Comparison of ENCODE assay signal across 9 mouse cellular contexts in the genomic region with DNA sequence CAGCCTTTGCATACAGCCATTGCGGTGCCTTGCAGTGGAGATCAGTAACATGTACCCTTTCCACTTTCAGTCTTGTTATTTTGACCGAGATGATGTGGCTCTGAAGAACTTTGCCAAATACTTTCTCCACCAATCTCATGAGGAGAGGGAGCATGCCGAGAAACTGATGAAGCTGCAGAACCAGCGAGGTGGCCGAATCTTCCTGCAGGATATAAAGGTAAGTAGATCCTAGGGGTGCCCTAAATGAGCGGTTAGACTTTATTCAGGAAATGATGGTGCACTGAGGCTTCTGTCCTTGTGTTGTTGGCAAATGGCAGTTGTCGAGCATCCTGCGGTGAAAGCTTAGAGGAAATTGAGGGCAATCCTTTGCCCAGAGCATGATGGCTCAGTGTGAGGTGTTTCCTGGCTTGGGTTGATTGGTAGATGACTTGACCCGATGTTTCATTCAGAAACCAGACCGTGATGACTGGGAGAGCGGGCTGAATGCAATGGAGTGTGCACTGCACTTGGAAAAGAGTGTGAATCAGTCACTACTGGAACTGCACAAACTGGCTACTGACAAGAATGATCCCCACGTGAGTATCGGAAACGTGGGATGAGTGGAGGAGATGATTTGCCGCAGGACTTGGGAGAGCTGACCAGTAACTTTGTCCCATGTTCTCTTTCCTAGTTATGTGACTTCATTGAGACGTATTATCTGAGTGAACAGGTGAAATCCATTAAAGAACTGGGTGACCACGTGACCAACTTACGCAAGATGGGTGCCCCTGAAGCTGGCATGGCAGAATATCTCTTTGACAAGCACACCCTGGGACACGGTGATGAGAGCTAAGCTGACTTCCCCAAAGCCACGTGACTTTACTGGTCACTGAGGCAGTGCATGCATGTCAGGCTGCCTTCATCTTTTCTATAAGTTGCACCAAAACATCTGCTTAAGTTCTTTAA. TPM values are rescaled to one million over a fixed set of nuclear protein-coding genes. Genes with fewer than 3 reads are reported as not detected.
DNase-seq lines count a peak whose midpoint lies in the region; ATAC-seq and TF ChIP-seq lines count a peak whose summit lies in the region.
"Had no signal": no experiment of that assay in that cellular context is flagged by ENCODE, and none has a peak within 500 bp of the region (broad histone marks: within the 10 kb centered on the region; RNA-seq: fewer than 3 reads in every experiment).

No protein-coding gene starts in this region.

- no peaks in the 10 kb centered on the region for H3K27me3 ChIP-seq in kidney, embryonic 15.5 days
- no peaks in the 10 kb centered on the region for H3K27me3 ChIP-seq in hindbrain, embryonic 14.5 days (ENCODE audit: control insufficient read depth, insufficient read depth, low read length)
- H3K27me3 ChIP-seq in midbrain, embryonic 16.5 days (ENCODE audit: control insufficient read depth, insufficient read depth, low read depth, low read length), result no peaks in the 10 kb centered on the region

- TF ChIP-seq CTCF in bone marrow macrophage, adult 2 months (IDR thresholded peaks at IDR 0.05; ENCODE audit: low read depth, low read length), result no peak

- H3K9me3 ChIP-seq in kidney, embryonic 15.5 days (replicated peaks), result no peaks in the 10 kb centered on the region
- H3K9me3 ChIP-seq in hindbrain, embryonic 14.5 days (ENCODE audit: control insufficient read depth, low read length), result no peaks in the 10 kb centered on the region
- H3K9me3 ChIP-seq in midbrain, embryonic 16.5 days (replicated peaks; ENCODE audit: control insufficient read depth, low read length, poor library complexity, severe bottlenecking), result no peaks in the 10 kb centered on the region

- ATAC-seq in kidney, embryonic 15.5 days (replicated peaks; ENCODE audit: low FRiP score), result no peak
- no peak for ATAC-seq in hindbrain, embryonic 14.5 days (ENCODE audit: low FRiP score)
- no peak for ATAC-seq in midbrain, embryonic 16.5 days

- DNase-seq in kidney, postnatal 10 days, result no peak
- no peak for DNase-seq in hindbrain, embryonic 14.5 days (ENCODE audit: low spot score)
- no peak for DNase-seq in right cerebral cortex, postnatal 36 days (ENCODE audit: low spot score in 2 of 2)
- no peak for DNase-seq in layer of hippocampus, adult 9-10 months (ENCODE audit: low spot score)
- DNase-seq in frontal cortex, postnatal 10 days (ENCODE audit: low spot score in 2 of 2), result no peak
- DNase-seq: adrenal gland, adult 2 months had no signal

- TF ChIP-seq POLR2A in bone marrow macrophage, adult 2 months (IDR thresholded peaks at IDR 0.05; ENCODE audit: borderline replicate concordance, low read depth, low read length), result no peak

- peaks cover 24% of the 10 kb centered on the region for H3K36me3 ChIP-seq in kidney, embryonic 15.5 days
- H3K36me3 ChIP-seq in hindbrain, embryonic 14.5 days (replicated peaks; ENCODE audit: control insufficient read depth, insufficient read depth), result peaks cover 27% of the 10 kb centered on the region
- H3K36me3 ChIP-seq in midbrain, embryonic 16.5 days (ENCODE audit: control insufficient read depth, insufficient read depth, low read length), result peaks cover 11% of the 10 kb centered on the region

- H3K9ac ChIP-seq in kidney, embryonic 15.5 days, result 0 out of 2 replicates have a peak overlapping the region, but pooled peaks have one; percentile 89
- H3K9ac ChIP-seq in hindbrain, embryonic 14.5 days, result no peak overlapping the region; the same call in 1 of the 2 replicates
- peak overlapping the region; percentile 88 for H3K9ac ChIP-seq in midbrain, embryonic 16.5 days (ENCODE audit: low read depth, low read length)

- H3K27ac ChIP-seq in kidney, embryonic 15.5 days, result no peak overlapping the region
- H3K27ac ChIP-seq in bone marrow macrophage, adult 2 months (ENCODE audit: insufficient read depth, low read depth, low read length), result peak overlapping the region; percentile 92
- H3K27ac ChIP-seq in hindbrain, embryonic 14.5 days, result no peak overlapping the region
- no peak overlapping the region for H3K27ac ChIP-seq in midbrain, embryonic 16.5 days (ENCODE audit: low read length)

- H3K4me2 ChIP-seq in kidney, embryonic 15.5 days, result peak overlapping the region; percentile 65
- H3K4me2 ChIP-seq in hindbrain, embryonic 14.5 days (replicated peaks), result peak overlapping the region; percentile 91
- H3K4me2 ChIP-seq in midbrain, embryonic 16.5 days (ENCODE audit: low read length), result peak overlapping the region; percentile 92

- 88% methylated on average over 20 of the region's 20 CpGs for WGBS in kidney, embryonic 15.5 days
- WGBS in hindbrain, embryonic 14.5 days, result 95% methylated on average over 20 of the region's 20 CpGs
- WGBS in midbrain, embryonic 16.5 days, result 94% methylated on average over 20 of the region's 20 CpGs

- H3K4me1 ChIP-seq in kidney, embryonic 15.5 days, result peaks cover 25% of the 10 kb centered on the region
- peaks cover 7% of the 10 kb centered on the region for H3K4me1 ChIP-seq in bone marrow macrophage, adult 2 months (ENCODE audit: control insufficient read depth, insufficient read depth, low read length)
- peaks cover 18% of the 10 kb centered on the region for H3K4me1 ChIP-seq in hindbrain, embryonic 14.5 days (replicated peaks; ENCODE audit: control insufficient read depth, insufficient read depth, low read length)
- peaks cover 19% of the 10 kb centered on the region for H3K4me1 ChIP-seq in midbrain, embryonic 16.5 days (ENCODE audit: control insufficient read depth, insufficient read depth, low read length)

- H3K4me3 ChIP-seq in kidney, embryonic 15.5 days (replicated peaks), result peak overlapping the region; percentile 70
- peak overlapping the region; percentile 83 for H3K4me3 ChIP-seq in bone marrow macrophage, adult 2 months (ENCODE audit: insufficient read depth, low read length)
- peak overlapping the region; percentile 62 for H3K4me3 ChIP-seq in hindbrain, embryonic 14.5 days (replicated peaks; ENCODE audit: low read length)
- no peak overlapping the region; the same call in 1 of the 2 replicates for H3K4me3 ChIP-seq in midbrain, embryonic 16.5 days (ENCODE audit: low read depth, low read length)

RNA-seq across cellular contexts. Expression of gene Fth1, which starts 4.0 kb away (rescaled TPM):
- 1,594 and 1,598 TPM in 2 replicates for polyA plus RNA-seq in kidney, embryonic 15.5 days (2015; fragmentation: Nextera tagmentation; extraction: Ambion mirVana)
- 20,335 and 20,363 TPM in 2 replicates for polyA plus RNA-seq in bone marrow macrophage, adult 2 months (2012; ENCODE audit: insufficient read depth, insufficient read length, missing spikeins)
- polyA plus RNA-seq in hindbrain, embryonic 14.5 days (2014; fragmentation: Nextera tagmentation; extraction: Ambion mirVana), result 1,735 and 1,844 TPM in 2 replicates
- polyA plus RNA-seq in midbrain, embryonic 16.5 days (2015; fragmentation: Nextera tagmentation; extraction: Ambion mirVana), result 1,587 and 1,694 TPM in 2 replicates

RNA-seq across cellular contexts. Expression of gene Best1, which starts 17.1 kb away (rescaled TPM):
- 1.4 and 1.7 TPM in 2 replicates for polyA plus RNA-seq in kidney, embryonic 15.5 days (2015; fragmentation: Nextera tagmentation; extraction: Ambion mirVana)
- 0.44 and 2.3 TPM in 2 replicates for polyA plus RNA-seq in bone marrow macrophage, adult 2 months (2012; ENCODE audit: insufficient read depth, insufficient read length, missing spikeins)
- 2.3 and 2.6 TPM in 2 replicates for polyA plus RNA-seq in hindbrain, embryonic 14.5 days (2014; fragmentation: Nextera tagmentation; extraction: Ambion mirVana)
- 2.9 TPM in 2 replicates for polyA plus RNA-seq in midbrain, embryonic 16.5 days (2015; fragmentation: Nextera tagmentation; extraction: Ambion mirVana)

RNA-seq across cellular contexts. Expression of gene Rab3il1, which starts 17.1 kb away (rescaled TPM):
- polyA plus RNA-seq in kidney, embryonic 15.5 days (2015; fragmentation: Nextera tagmentation; extraction: Ambion mirVana), result 28.0 and 34.3 TPM in 2 replicates
- 156 and 178 TPM in 2 replicates for polyA plus RNA-seq in bone marrow macrophage, adult 2 months (2012; ENCODE audit: insufficient read depth, insufficient read length, missing spikeins)
- polyA plus RNA-seq in hindbrain, embryonic 14.5 days (2014; fragmentation: Nextera tagmentation; extraction: Ambion mirVana), result 19.3 and 23.8 TPM in 2 replicates
- polyA plus RNA-seq in midbrain, embryonic 16.5 days (2015; fragmentation: Nextera tagmentation; extraction: Ambion mirVana), result 21.4 and 21.8 TPM in 2 replicates

RNA-seq across cellular contexts. Expression of gene Fads3, which starts 57.0 kb away (rescaled TPM):
- polyA plus RNA-seq in kidney, embryonic 15.5 days (2015; fragmentation: Nextera tagmentation; extraction: Ambion mirVana), result 21.5 and 22.3 TPM in 2 replicates
- polyA plus RNA-seq in bone marrow macrophage, adult 2 months (2012; ENCODE audit: insufficient read depth, insufficient read length, missing spikeins), result 4.6 and 6.5 TPM in 2 replicates
- 24.7 and 25.7 TPM in 2 replicates for polyA plus RNA-seq in hindbrain, embryonic 14.5 days (2014; fragmentation: Nextera tagmentation; extraction: Ambion mirVana)
- polyA plus RNA-seq in midbrain, embryonic 16.5 days (2015; fragmentation: Nextera tagmentation; extraction: Ambion mirVana), result 31.6 and 38.2 TPM in 2 replicates

Comparison
In these comparisons a context has a peak if more than half of its experiments do, and no peak if none do; other contexts are left out.
1. RNA of gene Fth1, which starts 4.0 kb away (polyA plus RNA-seq): 20,335 to 20,363 TPM in bone marrow macrophage, adult 2 months; 1,735 to 1,844 TPM in hindbrain, embryonic 14.5 days, 1,587 to 1,694 TPM in midbrain, embryonic 16.5 days and 1,594 to 1,598 TPM in kidney, embryonic 15.5 days; every median in the first group is over 10 times any median in the second.
2. Peak in every context shown above with its lines, with median percentiles within 50 percentile points of each other: H3K4me2 ChIP-seq.